Mouse (Mus musculus) spleen, postnatal 10 days (tissue): ENCODE measurements around the gene Defb47.
A peak's percentile ranks its signal among the peaks of the same experiment; 100 is the strongest.

Experiments
- DNase-seq, 2 experiments: peaks; one replicate each; pipeline ENCODE4 v3.0.0; 2021 to 2022; ENCODE audit warnings: low spot score in 2 of 2

Defb47 gene

DNA sequence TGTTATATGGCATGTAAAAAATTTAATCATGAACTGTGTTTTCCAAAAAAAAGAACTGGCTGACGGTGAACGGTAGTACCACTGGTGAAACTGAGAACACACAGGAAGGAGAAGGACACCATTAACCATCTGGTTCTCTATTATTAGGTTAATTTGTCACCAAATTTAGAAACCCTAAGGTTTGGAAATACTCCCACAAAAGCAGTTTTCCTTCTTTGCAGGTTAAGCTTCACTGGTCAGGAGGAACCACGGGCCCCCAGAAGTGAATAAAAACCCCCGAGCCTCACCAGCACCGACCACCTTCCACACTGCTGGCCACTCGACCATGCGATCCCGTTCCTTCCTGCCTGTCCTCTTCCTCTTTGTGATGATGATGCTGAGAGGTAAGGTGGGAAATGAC lies at the start of gene Defb47:
Gene Defb47 (plus strand): TSS at position 301 of the 400 bp plus-strand sequence.
- no peak for DNase-seq

DNA sequence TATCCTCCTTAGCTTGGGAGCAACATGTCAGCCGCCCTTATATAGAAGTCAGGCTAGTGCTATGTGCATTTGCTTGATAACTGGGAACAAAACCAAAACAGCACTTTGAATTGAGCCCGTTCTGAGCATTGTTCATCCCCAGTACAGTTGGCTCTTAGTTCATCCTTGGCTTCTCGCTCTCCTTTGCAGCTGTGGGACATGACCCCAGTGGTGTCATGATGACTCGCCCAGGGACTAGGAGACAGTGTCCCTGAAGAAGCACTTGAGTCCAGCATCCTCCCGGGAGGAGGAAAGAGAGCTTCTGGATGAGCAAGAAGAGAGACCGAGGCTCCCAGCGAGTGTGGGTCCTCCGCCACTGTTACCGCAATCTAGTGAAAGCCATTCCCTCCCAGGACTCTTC lies 41.8 kb upstream of the Defb47 start:
- DNase-seq = no peak

DNA sequence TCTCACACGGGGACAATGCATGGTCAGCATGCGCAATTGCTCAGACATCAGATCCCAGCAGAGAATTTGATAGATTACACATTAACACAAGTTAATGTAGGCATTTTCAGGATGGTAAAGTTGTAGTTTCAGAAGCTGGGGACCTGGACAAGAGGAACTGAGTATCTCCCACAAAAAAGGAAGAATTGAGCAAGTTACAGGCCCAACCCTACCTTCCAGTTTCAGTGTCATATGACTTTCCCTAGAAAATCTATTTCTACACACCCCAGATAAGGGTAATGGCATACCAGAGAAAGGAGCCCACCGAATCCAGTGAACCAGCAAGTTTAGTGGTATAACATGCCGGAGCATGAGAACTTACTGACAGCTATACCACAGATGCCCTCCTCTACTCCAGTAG lies 34.2 kb upstream of the Defb47 start:
- DNase-seq = no peak

DNA sequence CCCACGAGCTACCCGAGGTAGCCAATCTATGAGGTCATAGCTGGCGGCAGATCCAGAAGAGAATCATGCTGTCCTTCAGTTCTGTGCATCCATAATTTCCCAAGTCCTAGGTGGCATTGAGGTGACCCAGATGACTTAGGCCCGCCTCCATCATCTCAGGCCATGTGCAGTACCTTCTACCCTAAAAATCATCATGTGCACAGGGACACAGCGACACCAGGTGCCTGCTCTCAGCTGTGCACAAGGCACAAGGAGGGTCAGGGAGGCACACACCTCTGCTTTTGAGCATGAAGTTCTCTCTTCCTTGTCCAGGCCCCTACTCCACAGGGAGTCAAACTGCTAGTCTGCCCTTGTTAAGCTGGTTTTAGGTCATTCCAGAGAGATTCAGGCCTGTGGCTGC lies 32.5 kb upstream of the Defb47 start:
- no peak for DNase-seq

DNA sequence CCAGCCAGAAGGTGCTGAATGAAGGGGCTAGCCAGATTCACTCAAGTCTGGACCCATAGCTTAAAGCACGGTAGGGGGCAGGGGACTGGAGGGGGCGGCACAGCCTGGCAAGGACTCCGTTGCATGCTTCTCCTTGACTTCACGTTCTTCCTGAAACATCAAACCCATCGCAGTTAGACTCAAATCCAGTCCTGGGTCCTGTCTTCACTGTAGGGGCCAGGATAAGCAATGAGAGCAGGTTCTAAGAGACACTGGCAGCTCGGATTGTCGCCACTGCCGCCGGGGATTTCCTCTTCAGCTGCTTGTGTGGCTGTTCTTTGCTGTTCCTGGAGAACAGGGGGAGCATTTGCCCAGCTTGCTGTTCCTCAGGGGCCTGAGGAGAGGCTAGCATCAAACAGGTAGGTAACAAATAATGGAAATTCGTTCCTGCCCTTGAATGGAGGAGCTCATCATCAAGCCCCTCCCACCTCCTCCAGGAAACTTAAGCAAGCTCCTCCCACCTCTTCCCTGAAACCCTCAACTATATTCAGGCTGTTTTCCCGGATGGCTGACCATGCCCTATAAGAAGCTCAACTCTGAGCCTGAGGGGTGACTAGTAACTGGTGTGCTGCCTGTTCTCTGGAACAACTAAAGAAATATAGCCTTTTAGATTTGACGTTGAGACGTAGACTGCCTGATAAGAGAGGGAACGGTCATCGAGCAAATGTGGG lies 31.9 kb upstream of the Defb47 start:
- DNase-seq = no peak

DNA sequence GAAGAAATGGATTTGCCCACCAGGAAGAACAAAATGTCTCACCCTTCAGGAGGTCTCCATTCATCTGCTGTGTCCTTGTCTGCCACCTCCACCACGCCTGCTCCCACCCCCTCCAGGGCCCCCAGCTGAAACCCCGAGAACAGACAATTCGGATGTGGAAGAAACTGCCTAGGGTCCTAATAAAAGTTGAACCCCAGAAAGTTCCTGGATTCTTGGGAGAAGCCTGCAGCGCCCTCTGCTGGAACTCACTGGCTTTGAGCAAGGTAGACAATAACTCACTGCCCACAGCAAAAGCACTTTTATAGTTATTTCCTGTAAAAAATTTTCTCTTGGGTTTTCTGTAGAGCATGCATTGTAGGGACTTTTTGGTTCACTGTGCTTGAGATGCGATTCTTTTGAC lies 22.8 kb upstream of the Defb47 start:
- DNase-seq = peak; percentile 38 to 72

DNA sequence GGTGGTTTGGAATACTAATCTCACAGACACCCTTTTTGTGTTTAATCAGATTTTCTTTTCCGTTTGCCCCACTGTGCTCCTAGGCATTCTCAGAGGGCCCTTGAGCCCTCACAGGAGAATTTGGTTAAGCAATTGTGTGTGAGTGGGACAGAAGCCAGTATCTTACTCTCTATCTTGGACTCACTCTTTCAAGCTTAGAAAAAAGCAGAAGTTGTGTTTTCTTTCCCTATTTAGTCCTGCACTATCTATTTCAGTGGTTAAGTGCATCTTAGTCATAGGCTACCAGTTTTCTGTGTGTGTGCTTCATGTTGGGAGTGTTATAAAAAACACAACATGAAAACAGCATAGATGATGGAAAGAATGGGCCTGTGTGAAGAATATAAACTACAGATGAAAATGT lies 18.1 kb upstream of the Defb47 start:
- no peak for DNase-seq

DNA sequence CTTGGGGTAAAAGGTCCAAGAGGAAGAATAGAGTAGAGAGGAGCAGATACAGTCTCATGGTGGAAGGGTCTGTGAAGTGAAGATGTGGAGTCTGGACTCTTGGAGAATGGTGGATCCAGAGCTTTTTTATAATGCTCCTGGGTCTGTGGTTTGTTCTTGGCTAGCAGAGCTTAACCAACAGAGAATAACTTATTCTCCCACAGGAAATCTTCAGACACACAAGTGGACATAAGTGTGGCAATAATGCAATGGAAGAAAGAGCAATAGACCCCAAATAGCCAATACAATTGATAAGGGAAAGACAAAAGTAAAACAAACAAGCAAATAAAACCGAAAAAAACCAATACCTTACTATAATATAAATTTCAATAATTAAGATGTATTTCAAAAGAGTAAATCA lies 13.5 kb upstream of the Defb47 start, which contains the start of gene Defb48:
Gene Defb48 (minus strand): TSS at position 101 of the 400 bp plus-strand sequence.
- no peak for DNase-seq

DNA sequence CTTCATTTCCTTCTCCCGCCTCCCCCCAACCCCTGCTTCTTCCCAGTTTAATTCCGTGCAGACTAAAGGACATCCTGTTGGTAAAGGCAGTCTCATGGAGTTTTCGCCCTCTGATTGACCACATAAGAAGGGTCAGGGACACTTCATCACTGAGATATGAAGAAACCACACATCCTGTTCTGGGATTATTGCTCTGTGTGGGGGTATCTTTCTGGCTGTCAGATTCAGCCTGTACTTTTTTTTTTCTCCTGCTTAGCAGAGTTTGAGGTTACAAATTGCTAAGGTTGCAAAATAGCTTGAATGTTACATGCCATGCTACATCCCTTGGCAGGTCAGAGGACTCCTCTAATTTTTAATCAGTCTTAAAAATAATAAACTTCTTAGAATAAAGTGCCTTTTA lies 6.6 kb upstream of the Defb47 start:
- DNase-seq = no peak

DNA sequence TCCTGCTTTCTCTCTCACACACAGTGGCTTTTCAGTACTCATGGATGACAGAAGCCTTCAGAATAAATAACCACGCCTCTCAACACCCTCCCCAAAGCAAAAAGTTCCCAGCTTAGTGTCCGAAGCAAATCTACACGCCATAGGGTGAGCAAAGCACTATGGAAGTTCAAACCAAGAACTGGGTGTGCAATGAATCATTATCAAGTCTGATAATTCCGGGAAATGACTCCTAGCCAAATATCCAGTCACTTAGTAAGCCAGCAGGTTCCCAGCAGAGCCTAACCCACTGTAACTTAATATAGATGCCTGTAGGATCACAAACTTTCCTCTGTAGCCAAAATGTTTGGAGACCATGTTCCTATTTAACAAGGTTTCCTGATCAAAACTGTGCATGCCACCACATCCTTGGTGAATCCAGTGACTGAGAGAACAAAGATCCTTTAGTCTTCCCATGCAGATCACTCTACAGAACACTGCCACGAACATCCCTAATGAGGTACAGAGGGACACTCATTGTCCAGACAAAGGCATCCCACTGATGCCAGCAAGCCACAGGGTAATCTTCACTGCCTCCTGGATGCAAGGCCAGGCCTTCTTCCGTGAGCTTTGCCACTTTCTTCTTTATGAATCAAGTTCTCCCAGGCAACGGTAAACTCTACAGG lies 5.9 kb upstream of the Defb47 start:
- no peak for DNase-seq

DNA sequence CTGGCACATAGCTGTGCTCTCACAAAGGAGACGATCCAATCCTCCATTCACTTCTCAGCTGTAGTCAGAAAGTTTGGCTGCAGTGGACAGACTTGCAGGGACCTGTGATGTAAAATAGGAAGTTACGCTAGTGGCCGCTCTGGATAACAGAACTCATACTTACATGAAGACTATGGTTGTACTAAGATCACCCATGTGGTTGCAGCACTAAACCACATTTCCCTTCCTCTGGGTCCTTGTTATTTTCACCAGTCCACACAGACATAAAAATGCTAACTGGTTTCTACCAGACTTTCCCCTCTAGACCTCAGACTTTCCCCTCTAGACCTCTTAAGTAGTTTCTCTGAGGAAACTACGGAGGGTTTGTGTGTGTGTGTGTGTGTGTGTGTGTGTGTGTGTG lies 1.1 kb downstream of the Defb47 start:
- DNase-seq = no peak

DNA sequence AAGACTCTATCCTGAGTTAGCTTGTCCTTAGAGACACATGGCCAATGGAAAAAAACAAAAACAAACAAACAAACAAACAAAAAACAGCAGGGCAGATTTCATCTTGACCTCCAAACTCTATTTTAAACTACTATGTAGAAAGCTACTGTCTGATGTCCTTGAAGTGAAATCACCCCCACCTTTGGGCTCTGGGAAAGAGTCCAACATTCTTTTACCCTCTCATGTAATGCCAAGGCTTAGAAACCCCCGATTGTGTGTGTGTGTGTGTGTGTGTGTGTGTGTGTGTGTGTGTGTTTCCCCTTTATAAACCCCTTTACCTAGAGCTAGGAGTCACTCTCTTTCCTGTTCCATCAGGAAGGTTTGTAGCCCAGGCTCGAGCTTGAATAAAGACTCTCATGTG lies 4.7 kb downstream of the Defb47 start:
- no peak for DNase-seq

DNA sequence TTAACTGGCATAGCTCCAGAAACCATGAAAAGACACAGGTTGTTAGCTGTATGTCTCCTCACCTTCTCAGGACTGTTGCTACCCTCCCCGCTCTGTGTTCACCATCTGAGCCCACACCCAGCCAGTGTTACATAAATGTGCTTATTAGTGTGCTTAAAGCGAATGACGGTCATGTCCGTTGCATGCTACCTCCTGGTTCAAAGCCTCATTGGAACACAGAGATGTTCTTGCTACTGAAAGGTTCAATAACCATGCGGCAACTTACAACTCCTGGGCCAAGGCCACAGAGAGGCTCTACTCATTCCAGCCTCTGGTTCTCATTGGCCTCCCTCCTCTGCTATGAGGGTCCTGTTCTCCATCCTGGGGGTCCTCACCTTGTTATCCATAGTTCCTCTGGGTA lies 13.6 kb downstream of the Defb47 start, which contains the start of gene Defb43:
Gene Defb43 (plus strand): TSS at position 301 of the 400 bp plus-strand sequence.
- DNase-seq = no peak

DNA sequence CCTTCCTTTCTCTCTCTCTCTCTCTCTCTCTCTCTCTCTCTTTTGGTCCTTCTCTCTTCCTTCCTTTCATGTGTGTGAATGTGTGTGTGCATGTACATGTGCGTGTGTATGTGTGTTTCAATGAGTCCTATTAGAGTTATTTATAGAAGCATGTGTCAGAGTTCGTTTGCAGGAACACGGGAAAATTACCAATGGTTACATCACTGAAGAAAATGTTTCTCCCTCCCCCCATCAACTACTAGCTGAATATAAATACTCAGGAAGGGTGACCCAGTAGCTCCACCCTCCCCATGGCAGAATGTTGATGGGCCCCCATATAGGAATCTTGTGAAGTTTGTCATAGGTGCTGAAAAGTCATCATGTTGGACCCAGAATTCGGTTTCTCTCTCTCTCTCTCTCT lies 15.2 kb downstream of the Defb47 start:
- DNase-seq = no peak

DNA sequence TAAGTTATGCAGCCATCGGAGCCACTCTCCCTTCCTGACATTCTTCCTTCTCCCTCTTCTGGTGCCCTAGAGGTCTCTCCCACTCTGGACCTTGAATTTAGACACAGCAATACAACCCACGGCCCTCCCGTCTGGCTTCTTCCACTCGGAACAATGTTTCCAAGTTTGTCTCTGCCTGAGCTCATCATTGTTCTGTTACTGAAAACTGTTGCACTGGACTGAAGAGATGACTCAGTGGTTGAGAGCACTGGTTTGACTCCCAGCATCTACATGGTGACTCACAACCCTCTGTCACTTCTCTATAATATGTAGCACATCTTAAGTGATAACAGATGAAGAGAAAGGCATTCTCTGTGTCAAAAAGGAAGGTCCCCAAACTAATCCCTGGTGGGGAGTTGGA lies 16.8 kb downstream of the Defb47 start:
- DNase-seq = no peak

DNA sequence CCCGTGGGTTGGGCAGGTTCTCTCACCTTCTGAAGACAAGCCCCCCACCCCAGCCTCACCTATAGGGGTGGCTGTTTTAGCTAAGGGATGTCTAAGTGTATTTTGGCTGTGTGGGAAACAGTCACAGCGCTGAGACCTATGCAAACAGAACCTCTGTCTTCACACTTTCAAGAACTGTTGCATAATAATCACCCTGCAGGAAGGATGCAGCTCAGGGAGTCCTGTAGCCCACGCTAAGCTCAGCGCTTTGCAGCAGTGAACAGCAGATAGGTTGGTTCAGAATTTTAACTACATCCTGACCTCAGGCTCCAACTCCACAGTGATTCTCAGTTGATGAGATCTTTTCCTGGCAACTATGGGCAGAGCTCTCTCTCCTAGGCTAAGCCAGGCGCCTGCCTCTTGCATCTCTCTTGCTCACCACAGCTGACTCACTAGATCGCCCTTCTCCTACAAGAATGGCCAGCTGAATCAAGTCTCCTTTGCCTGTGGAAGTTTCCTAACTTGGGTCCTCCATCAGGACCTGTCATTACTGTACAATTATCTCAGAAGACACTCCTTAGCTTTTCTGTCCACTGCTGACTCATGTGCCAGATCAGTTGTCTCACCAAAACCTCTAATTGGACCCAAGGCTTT lies 22.8 kb downstream of the Defb47 start:
- no peak for DNase-seq

DNA sequence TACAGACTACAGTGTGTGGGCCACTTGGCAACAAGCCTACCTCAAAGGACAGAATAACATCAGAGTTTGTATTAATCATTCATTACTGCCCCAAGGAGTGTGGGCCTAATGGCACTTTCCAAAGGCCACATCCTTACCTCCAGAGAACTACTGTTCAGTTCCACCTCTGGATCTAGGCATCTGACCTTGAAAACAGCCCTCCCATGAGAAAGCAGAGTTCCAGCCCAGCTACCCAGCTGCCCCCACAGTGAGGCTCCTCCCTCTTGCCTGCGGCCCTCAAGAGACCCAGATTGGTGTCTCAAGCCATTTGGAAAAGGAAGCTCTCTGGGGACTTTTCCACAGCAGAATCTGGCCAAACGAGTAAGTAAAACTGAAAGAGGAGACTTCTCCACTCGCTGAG lies 48.8 kb downstream of the Defb47 start, which contains the start of gene Defb42:
Gene Defb42 (plus strand): TSS at position 301 of the 400 bp plus-strand sequence.
- DNase-seq = no peak

DNA sequence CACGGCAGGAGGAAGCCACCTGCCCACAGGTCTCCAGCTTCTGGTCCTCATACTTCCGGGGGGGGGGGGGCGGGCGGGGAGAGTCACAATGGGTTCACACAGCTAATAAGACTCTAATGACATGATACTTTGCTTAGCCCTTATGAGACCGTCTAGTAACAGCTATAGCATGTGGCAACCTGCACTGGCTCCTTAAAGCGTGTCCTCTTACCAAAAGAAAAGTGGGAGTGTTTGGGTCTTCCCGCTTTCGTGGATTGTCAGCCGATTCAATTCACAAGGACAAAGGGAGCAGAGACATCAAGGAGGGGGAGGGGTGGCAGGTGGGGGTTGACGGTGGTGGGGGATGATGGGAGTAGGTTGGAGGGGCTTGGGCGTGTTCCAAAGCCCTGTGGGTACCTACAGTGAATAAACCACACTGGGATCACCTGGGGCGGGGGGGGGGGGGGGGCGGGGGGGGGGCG lies 52.1 kb downstream of the Defb47 start, which contains the start of gene Defb30:
Gene Defb30 (minus strand): TSS at position 51 of the 461 bp plus-strand sequence.
- DNase-seq = no peak
